Mouse (Mus musculus) liver, adult 2 months (tissue): ENCODE measurements around the gene Actl10.

Experiments used
- CTCF ChIP-seq: fragments of 200-500 bp; IDR thresholded peaks from 2 replicates; pipeline ENCODE4 v1.5.1; 2011; ENCODE audit warnings: low read depth, low read length, control low read depth
- POLR2A ChIP-seq: fragments of 200-500 bp; IDR thresholded peaks from 2 replicates; pipeline ENCODE4 v1.6.1; 2011; ENCODE audit warnings: low read length, control low read depth; ENCODE audit not compliant: insufficient read depth; ENCODE audit errors: extremely low read depth

- TF ChIP-seq CTCF = no peak
- no peak for TF ChIP-seq POLR2A
Observed at GRCm38 (mm10) chr2:154510141-154510540, 41.4 kb upstream of the Actl10 start.
